Mouse (Mus musculus) urinary bladder, postnatal 10 days (tissue): ENCODE measurements around the gene Atp1b3.
"Not testable (repeated sequence)": the region's sequence is repeated elsewhere in the genome, so short reads cannot be mapped to it uniquely, and the experiment has no call there.

Experiments
- DNase-seq: peaks from one replicate; pipeline ENCODE4 v3.0.0; 2022; ENCODE audit warnings: low spot score

Atp1b3 gene

DNA sequence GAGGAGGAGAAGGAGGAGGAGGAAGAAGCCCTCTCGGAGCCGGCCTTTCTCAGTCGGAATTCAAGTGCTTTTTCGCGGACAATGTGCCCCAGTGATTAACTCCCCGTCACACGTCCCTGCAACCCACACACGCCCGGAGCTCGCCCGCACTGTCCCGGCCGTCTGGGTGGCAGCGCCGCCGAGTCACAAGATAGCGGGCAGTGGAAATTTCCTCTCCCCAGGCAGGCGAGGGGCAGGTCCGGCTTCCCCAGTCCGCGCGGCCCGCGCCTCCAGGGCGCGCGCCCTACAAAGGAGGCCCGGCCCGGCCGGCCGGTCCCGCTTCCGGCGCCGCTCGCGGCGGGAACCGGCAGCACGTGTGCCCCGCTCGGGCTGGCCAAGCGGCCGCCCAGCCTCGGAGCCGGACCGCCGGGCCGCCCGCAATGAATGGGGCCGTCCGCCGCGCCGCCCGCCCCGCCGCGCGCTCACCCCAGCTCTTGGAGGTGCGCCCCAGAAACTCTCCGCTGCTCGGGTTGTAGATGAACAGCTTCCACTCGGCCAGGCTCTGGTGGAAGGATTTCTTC is 581 bp downstream of the Atp1b3 start:
- no peak for DNase-seq

GRCm38 (mm10) chr9:96360056-96360455 is 4.2 kb downstream of the Atp1b3 start:
- no peak for DNase-seq

DNA sequence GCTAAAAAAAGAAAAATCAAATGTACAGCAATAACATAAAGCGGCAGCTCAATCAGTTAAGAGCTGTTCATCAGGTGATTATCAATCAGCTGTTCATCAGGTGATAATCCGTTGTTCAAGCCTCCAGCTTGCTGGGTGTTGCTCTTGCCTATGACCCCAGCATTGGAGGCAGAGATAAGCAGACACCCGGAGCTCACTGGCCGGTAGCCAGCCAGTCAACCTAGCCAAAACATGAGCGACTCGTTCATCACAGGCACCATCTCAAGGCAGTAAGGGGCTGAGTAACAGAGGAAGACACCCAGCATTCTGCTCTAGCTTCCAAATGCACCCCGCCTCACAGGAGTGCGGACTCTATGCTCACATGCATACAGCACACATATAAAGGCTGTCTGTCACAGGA is 10.4 kb downstream of the Atp1b3 start:
- DNase-seq: no peak

DNA sequence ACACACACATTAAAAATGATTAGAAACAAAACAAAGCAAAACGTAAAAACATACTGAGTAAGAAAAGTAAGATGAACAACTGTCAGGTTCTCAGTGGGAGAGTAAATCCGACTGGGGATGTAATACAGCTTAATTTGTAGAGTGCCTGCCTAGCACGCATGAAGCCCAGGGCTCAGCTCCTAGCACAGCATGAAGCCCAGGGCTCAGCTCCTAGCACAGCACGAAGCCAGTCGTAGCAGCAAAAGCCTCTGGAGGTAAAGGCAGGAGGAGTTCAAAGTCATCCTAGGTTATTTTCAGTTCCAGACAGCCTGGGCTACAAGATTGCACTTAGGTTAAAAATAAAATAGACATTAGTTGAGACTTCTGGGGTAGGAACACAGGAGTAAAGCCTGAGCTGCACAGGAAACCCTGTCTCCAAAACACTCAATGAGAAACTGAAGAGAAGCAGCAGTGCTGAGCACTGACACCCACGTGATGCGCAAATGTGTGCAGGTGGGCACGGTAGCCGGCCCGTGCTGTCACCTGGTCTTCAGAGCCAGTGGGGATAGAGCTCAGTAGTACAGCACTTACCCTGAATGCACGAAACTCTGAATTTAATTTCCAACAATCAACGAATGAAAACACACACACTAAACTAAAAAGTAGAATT is 11.0 kb downstream of the Atp1b3 start:
- DNase-seq: no peak

DNA sequence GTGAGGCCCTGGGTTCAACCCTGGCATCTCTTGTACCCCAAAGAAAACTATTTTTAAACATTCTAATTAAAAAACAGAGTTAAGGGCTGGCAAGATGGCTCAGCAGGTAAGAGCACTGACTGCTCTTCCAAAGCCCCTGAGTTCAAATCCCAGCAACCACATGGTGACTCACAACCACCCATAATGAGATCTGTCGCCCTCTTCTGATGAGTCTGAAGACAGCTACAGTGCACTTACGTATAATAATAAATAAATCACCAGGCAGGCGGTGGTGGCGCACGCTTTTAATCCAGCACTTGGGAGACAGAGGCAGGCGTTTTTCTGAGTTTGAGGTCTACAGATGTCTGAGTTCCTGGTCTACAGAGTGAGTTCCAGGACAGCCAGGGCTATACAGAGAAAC is 12.5 kb downstream of the Atp1b3 start:
- not testable (repeated sequence) for DNase-seq

GRCm38 (mm10) chr9:96350476-96350875 is 13.8 kb downstream of the Atp1b3 start:
- no peak for DNase-seq

GRCm38 (mm10) chr9:96350010-96350409 is 14.2 kb downstream of the Atp1b3 start:
- DNase-seq: no peak

GRCm38 (mm10) chr9:96348885-96349284 is 15.4 kb downstream of the Atp1b3 start:
- DNase-seq: no peak

GRCm38 (mm10) chr9:96345750-96346149 is 18.5 kb downstream of the Atp1b3 start:
- no peak for DNase-seq

GRCm38 (mm10) chr9:96331146-96331545 is 33.1 kb downstream of the Atp1b3 start:
- no peak for DNase-seq

DNA sequence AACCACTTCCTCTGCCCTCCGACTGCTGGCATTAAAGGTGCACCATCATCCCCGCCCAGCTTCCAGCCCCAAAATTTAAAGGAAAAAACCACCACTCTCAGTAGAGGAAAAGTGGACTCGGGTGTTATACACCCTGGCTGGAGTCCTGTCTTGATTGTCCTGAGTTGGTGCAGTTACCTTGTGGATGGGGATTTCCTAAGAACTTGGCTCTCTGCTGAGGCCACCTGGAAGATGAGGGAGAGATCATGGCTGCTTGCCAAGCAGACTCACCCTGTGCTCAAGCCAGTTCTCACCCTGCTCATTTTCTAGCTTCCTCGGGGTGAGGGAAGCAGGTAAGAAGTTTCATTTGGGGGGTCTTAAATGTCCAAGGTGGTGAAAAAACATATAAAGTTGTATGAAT is 36.0 kb downstream of the Atp1b3 start:
- no peak for DNase-seq

- DNase-seq: no peak
These were observed 37.7 kb downstream of the Atp1b3 start for GRCm38 (mm10) chr9:96326496-96326923.

DNA sequence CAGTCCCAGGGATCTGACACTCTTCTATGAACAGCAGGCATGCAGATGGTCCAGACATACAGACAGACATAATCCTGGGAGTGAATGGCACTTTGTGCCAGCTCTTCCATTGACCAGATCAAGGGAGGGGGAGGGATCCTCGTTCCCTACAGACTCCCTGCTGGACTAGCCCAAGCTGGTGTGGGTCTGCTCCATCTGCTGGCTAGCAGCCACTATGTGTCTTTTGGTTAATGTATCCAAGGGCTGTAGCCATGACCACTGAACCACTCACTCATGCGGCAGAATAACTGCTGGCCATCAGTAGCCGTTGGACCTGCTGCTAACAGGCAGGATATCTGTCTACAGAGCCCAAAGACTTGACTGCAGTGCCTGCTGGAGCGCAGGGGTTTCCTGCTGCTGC is 39.7 kb downstream of the Atp1b3 start:
- DNase-seq: no peak

DNA sequence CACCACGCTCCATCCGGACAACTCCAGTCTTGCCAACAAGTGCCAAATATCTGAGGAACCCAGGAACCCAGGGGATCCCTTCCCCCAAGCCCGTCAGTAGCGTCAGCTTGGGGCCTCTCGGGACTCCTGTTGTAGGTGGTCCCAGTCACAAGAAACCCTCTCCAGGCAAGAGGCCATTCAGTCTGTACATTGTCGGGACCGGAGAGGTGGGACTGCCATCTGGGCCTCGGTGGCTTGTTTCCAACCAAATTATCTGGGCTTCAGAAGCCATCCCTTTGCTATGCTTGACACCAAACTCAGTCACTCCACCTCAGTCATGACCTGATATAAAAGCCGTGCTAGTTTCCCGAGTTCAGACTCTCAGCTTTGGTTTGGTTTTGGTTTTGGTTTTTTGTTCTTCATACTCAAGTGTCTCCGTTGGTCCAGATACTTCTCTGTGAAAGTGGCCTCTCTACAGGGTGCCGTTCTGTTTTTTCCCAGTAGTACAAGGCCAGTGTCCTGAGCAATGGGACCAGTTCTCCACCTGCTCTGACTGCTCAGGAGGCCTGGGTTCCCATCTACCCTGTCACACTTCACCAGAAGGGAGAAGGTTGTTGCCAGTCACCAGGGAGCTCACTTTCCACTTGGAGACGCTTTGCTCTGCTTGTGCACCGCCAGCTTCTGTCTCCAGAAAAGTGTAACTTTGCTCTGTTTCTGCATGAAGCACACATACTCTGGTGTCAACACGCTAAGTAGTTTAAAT is 41.7 kb downstream of the Atp1b3 start:
- DNase-seq: no peak

GRCm38 (mm10) chr9:96320551-96320980 is 43.7 kb downstream of the Atp1b3 start:
- DNase-seq: no peak

DNA sequence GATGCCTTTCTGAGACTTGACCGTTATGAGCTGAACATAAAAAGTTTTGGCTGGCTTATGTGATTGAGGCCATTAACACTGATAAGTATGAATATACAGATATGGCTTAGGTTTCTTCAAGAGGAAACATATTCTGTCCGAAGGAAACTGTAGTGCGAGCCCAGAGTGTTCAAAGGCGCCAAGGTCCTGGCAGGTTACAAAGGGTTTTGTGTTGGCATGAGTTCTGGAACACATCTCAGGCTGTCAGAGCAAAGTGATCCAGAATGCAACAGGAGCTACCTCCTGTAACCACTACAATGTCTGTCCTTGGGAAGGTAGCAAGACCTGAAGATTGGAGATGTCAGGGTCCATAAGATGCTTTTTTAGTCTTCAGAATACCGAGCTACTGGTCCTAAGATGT is 44.9 kb downstream of the Atp1b3 start:
- DNase-seq: no peak

- no peak for DNase-seq
These were observed 52.2 kb downstream of the Atp1b3 start for GRCm38 (mm10) chr9:96312074-96312473.

DNA sequence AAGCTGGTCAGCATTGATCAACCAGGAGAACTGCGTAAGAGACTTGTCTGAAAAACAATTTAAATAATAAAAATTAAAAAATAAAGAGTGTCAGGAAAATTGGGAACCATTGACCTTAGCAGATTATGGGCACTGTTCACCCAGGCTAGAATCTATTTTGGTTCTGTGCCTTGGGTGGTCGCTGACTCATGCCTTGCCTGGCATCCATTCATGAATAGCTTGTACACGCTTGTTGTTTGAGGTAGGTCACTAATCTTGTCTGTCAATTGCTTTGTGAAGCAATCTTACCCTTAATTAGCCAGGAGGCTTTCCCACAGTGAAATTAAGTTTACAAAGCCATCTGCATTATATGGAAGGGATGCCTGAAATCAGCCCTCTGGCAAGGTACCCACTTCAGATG is 55.4 kb downstream of the Atp1b3 start:
- no peak for DNase-seq

- no peak for DNase-seq
These were observed 64.8 kb downstream of the Atp1b3 start for GRCm38 (mm10) chr9:96299324-96300008.

DNA sequence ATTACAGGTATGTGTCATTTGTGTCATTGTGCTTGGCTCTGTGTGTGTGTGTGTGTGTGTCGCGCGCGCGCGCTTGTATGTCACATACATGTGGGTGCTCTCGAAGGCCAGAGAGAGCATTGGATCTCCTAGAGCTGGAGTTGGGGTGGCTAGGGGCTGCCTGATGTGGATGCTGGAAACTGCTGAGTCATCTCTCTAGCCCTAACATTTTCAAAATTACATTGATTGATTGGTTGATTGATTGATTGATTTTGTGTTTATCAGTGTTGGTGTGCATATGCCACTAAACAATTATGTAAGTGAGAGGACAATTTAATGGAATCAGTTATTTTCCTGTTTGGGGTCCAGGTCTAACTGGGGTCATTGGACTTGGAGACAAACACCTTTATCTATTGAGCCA is 72.1 kb downstream of the Atp1b3 start:
- DNase-seq: no peak

GRCm38 (mm10) chr9:96284916-96285315 is 79.3 kb downstream of the Atp1b3 start:
- DNase-seq: no peak
